Mouse (Mus musculus) forebrain, embryonic 14.5 days (tissue): ENCODE measurements around the gene Frrs1. TPM values are rescaled to one million over a fixed set of nuclear protein-coding genes. Genes with fewer than 3 reads are reported as not detected.

Experiments
- ATAC-seq: fragments of 200-750 bp; cut with Nextera tagmentation; 2 replicates; pipeline ENCODE4 v1.8.0; 2017; ENCODE audit warnings: mild to moderate bottlenecking, moderate library complexity
- DNase-seq: peaks from one replicate; pipeline ENCODE4 v3.0.0-alpha.2; 2015; ENCODE audit warnings: low spot score
- H3K27ac ChIP-seq: fragments of 300-500 bp; sonication (generic); 2 replicates; pipeline ENCODE4 v1.5.1; 2014; ENCODE audit warnings: low read depth, mild to moderate bottlenecking, control low read depth, low read length, moderate library complexity
- H3K27me3 ChIP-seq: fragments of 300-500 bp; sonication (generic); replicated peaks from 2 replicates; pipeline ENCODE4 v1.6.1; 2014; ENCODE audit warnings: low read length, control low read depth, mixed read lengths; ENCODE audit not compliant: control insufficient read depth, insufficient read depth
- H3K36me3 ChIP-seq: fragments of 300-500 bp; sonication (generic); 2 replicates; pipeline ENCODE4 v1.6.1; 2014; ENCODE audit warnings: low read length, control low read depth; ENCODE audit not compliant: control insufficient read depth, insufficient read depth
- H3K4me1 ChIP-seq: fragments of 300-500 bp; sonication (generic); 2 replicates; pipeline ENCODE4 v1.6.1; 2014; ENCODE audit warnings: antibody characterized with exemption, low read length, control low read depth; ENCODE audit not compliant: control insufficient read depth, insufficient read depth
- H3K4me2 ChIP-seq: fragments of 300-500 bp; sonication (generic); 2 replicates; pipeline ENCODE4 v1.6.1; 2014; ENCODE audit warnings: mild to moderate bottlenecking, control low read depth, low read length
- H3K4me3 ChIP-seq: fragments of 300-500 bp; sonication (generic); 2 replicates; pipeline ENCODE4 v1.5.1; 2014; ENCODE audit warnings: low read depth, low read length, control low read depth
- H3K9ac ChIP-seq: fragments of 300-500 bp; sonication (generic); 2 replicates; pipeline ENCODE4 v1.6.1; 2014; ENCODE audit warnings: mild to moderate bottlenecking, low read length, control low read depth, moderate library complexity
- H3K9me3 ChIP-seq: fragments of 300-500 bp; sonication (generic); replicated peaks from 2 replicates; pipeline ENCODE4 v1.6.1; 2016; ENCODE audit warnings: low read length, control low read depth, mixed read lengths; ENCODE audit not compliant: control insufficient read depth
- WGBS: fragments of 180-500 bp; shearing (Covaris S2); extraction: QIAGEN DNeasy Blood & Tissue Kit; methylation state at CpG from one replicate; pipeline ENCODE4 v1.1.7; 2014; 5-methylcytosine and 5-hydroxymethylcytosine counted together
- polyA plus RNA-seq: library from polyadenylated mRNA; unstranded; fragments of >200 nt; fragmentation: Nextera tagmentation; extraction: Ambion mirVana; gene quantifications from 2 replicates; pipeline ENCODE4 v1.2.1, GENCODE M21; 2014

Gene Frrs1
- polyA plus RNA-seq, 1 experiment from 2014 or later: 1.9 TPM

GRCm38 (mm10) chr3:116884941-116885340, 25.7 kb downstream of the Frrs1 start:
- 86% methylated on average over 8 of the region's 8 CpGs for WGBS
- no peaks in the 10 kb centered on the region for H3K9me3 ChIP-seq
- H3K4me3 ChIP-seq: no peak overlapping the region

GRCm38 (mm10) chr3:116889358-116889757, 30.1 kb downstream of the Frrs1 start:
- Histone ChIP-seq H3K27ac (no peak overlapping the region), H3K4me2 (no peak overlapping the region), H3K4me3 (no peak overlapping the region), H3K27me3 (no peaks in the 10 kb centered on the region), H3K4me1 (peaks cover 6% of the 10 kb centered on the region), H3K9me3 (no peaks in the 10 kb centered on the region), H3K36me3 (no peaks in the 10 kb centered on the region), H3K9ac (no peak overlapping the region)
- no peak for DNase-seq
- 82% methylated on average over 7 of the region's 7 CpGs for WGBS
- ATAC-seq: no peak

More at GRCm38 (mm10) chr3:116884941-116885340, 25.7 kb downstream of the Frrs1 start:
- no peak overlapping the region for H3K9ac ChIP-seq
- no peak overlapping the region for H3K4me2 ChIP-seq
- H3K36me3 ChIP-seq: no peaks in the 10 kb centered on the region
- no peaks in the 10 kb centered on the region for H3K27me3 ChIP-seq
- H3K27ac ChIP-seq: no peak overlapping the region
- ATAC-seq (no peak), DNase-seq (no peak)
- no peaks in the 10 kb centered on the region for H3K4me1 ChIP-seq

GRCm38 (mm10) chr3:116890576-116890975, 31.3 kb downstream of the Frrs1 start:
- ATAC-seq: no peak
- Histone ChIP-seq H3K4me1 (peaks cover 6% of the 10 kb centered on the region), H3K9me3 (no peaks in the 10 kb centered on the region), H3K27me3 (no peaks in the 10 kb centered on the region), H3K4me3 (no peak overlapping the region), H3K9ac (no peak overlapping the region), H3K36me3 (no peaks in the 10 kb centered on the region), H3K4me2 (no peak overlapping the region), H3K27ac (no peak overlapping the region)
- WGBS: 96% methylated on average over 4 of the region's 4 CpGs
- no peak for DNase-seq

GRCm38 (mm10) chr3:116891436-116892205, 32.4 kb downstream of the Frrs1 start:
- Histone ChIP-seq H3K4me3 (no peak overlapping the region), H3K9ac (no peak overlapping the region), H3K27me3 (no peaks in the 10 kb centered on the region), H3K36me3 (no peaks in the 10 kb centered on the region), H3K9me3 (no peaks in the 10 kb centered on the region), H3K4me1 (peaks cover 6% of the 10 kb centered on the region), H3K27ac (no peak overlapping the region), H3K4me2 (peak overlapping the region; percentile 26; the same call in 1 of the 2 replicates)
- WGBS: 47% methylated on average over 17 of the region's 17 CpGs
- peak; percentile 34 for DNase-seq
- peak; percentile 62 for ATAC-seq

- Histone ChIP-seq H3K4me2 (peak overlapping the region; percentile 26; the same call in 1 of the 2 replicates), H3K4me1 (peaks cover 6% of the 10 kb centered on the region), H3K27me3 (no peaks in the 10 kb centered on the region), H3K9me3 (no peaks in the 10 kb centered on the region), H3K9ac (no peak overlapping the region), H3K4me3 (no peak overlapping the region), H3K27ac (no peak overlapping the region), H3K36me3 (no peaks in the 10 kb centered on the region)
- 77% methylated on average over 6 of the region's 6 CpGs for WGBS
- DNase-seq: no peak
- ATAC-seq: peak; percentile 42; the same call in 1 of the 2 replicates
Observed at GRCm38 (mm10) chr3:116892206-116892563, 32.9 kb downstream of the Frrs1 start.

- no peak overlapping the region for H3K4me2 ChIP-seq
- 85% methylated on average over 9 of the region's 9 CpGs for WGBS
- H3K27me3 ChIP-seq: no peaks in the 10 kb centered on the region
- H3K9ac ChIP-seq: no peak overlapping the region
- peaks cover 6% of the 10 kb centered on the region for H3K4me1 ChIP-seq
- no peak overlapping the region for H3K4me3 ChIP-seq
- H3K36me3 ChIP-seq: no peaks in the 10 kb centered on the region
- DNase-seq: no peak
- no peak for ATAC-seq
- no peak overlapping the region for H3K27ac ChIP-seq
- no peaks in the 10 kb centered on the region for H3K9me3 ChIP-seq
Observed at GRCm38 (mm10) chr3:116892872-116893271, 33.6 kb downstream of the Frrs1 start.

- Histone ChIP-seq H3K9ac (no peak overlapping the region), H3K36me3 (no peaks in the 10 kb centered on the region), H3K9me3 (no peaks in the 10 kb centered on the region), H3K27ac (no peak overlapping the region), H3K4me1 (no peaks in the 10 kb centered on the region), H3K27me3 (no peaks in the 10 kb centered on the region), H3K4me2 (no peak overlapping the region), H3K4me3 (no peak overlapping the region)
- DNase-seq (peak; percentile 86), ATAC-seq (peak; percentile 74)
- WGBS: 29% methylated on average over 6 of the region's 6 CpGs
Observed at GRCm38 (mm10) chr3:116904158-116904557, 44.9 kb downstream of the Frrs1 start.

GRCm38 (mm10) chr3:116905898-116906297, 46.6 kb downstream of the Frrs1 start:
- ATAC-seq (no peak), DNase-seq (peak; percentile 10)
- H3K4me3 ChIP-seq: no peak overlapping the region
- H3K9ac ChIP-seq: no peak overlapping the region
- H3K27me3 ChIP-seq: no peaks in the 10 kb centered on the region
- WGBS: 93% methylated on average over 16 of the region's 16 CpGs
- H3K4me1 ChIP-seq: no peaks in the 10 kb centered on the region
- no peaks in the 10 kb centered on the region for H3K36me3 ChIP-seq
- H3K9me3 ChIP-seq: no peaks in the 10 kb centered on the region
- no peak overlapping the region for H3K27ac ChIP-seq
- no peak overlapping the region for H3K4me2 ChIP-seq

- ATAC-seq: no peak
- DNase-seq: no peak
- Histone ChIP-seq H3K4me2 (no peak overlapping the region), H3K27me3 (no peaks in the 10 kb centered on the region), H3K4me1 (no peaks in the 10 kb centered on the region), H3K36me3 (no peaks in the 10 kb centered on the region), H3K9ac (no peak overlapping the region), H3K9me3 (no peaks in the 10 kb centered on the region), H3K4me3 (no peak overlapping the region), H3K27ac (no peak overlapping the region)
- WGBS: 66% methylated on average over 9 of the region's 9 CpGs
Observed at GRCm38 (mm10) chr3:116906596-116906995, 47.3 kb downstream of the Frrs1 start.
